Mouse (Mus musculus): ENCODE data around the gene Gm5414. TPM values are rescaled to one million over a fixed set of nuclear protein-coding genes. Genes with fewer than 3 reads are reported as not detected.

Gm5414 gene
- polyA plus RNA-seq (2011; ENCODE audit: insufficient read depth, insufficient read length, low read depth, missing spikeins), result not detected in 2 replicates

DNA sequence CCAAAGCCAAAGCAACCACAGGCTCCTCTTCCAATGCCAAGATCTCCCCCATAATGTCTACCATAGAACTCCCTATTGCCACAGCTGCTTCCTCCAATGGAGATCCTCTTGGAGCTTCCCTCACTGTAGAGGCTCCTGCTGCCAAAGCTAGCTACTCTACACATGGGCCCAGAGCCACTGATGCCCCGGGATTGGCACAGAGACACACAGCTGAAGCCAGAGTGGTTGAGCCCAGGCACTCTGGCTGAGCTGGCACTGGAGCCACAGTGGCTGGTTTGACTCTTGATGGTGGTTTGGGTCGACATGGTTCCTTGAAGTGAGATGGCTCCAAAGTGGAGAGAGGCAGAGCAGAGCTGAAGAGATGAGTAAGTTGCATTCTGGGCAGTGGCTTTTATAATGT is at the start of gene Gm5414:
Gm5414 (minus strand) TSS at position 305 of the 400 bp plus-strand sequence.
- no peak within 1 kb of the TSS for H3K9ac ChIP-seq (ENCODE audit: low read depth, poor library complexity, severe bottlenecking)
- TF ChIP-seq POLR2A (IDR thresholded peaks at IDR 0.05; ENCODE audit: insufficient read depth, low read length) (no peak), CTCF (IDR thresholded peaks at IDR 0.05; ENCODE audit: low read depth, low read length) (no peak), EP300 (IDR thresholded peaks at IDR 0.05; ENCODE audit: insufficient read depth, low read depth, low read length) (no peak)
- no peak within 1 kb of the TSS for H3K27ac ChIP-seq (ENCODE audit: insufficient read depth, low read length)
- no peaks in the 10 kb centered on the region for H3K9me3 ChIP-seq (replicated peaks; ENCODE audit: control insufficient read depth, insufficient read depth, low read length, poor library complexity, severe bottlenecking)
- no peaks in the 10 kb centered on the region for H3K36me3 ChIP-seq (ENCODE audit: control insufficient read depth, insufficient read depth, low read length, poor library complexity, severe bottlenecking)
- H3K4me3 ChIP-seq (ENCODE audit: low read depth, low read length), result no peak within 1 kb of the TSS
- H3K27me3 ChIP-seq (ENCODE audit: control insufficient read depth, insufficient read depth, low read length, poor library complexity, severe bottlenecking), result no peaks in the 10 kb centered on the region
- no peaks in the 10 kb centered on the region for H3K4me1 ChIP-seq (ENCODE audit: control insufficient read depth, insufficient read depth, low read length)

GRCm38 (mm10) chr15:101675978-101676377 is 48.0 kb upstream of the Gm5414 start:
- H3K27me3 ChIP-seq (ENCODE audit: control insufficient read depth, insufficient read depth, low read length, poor library complexity, severe bottlenecking), result no peaks in the 10 kb centered on the region
- H3K4me3 ChIP-seq (ENCODE audit: low read depth, low read length), result no peak overlapping the region
- TF ChIP-seq CTCF (IDR thresholded peaks at IDR 0.05; ENCODE audit: low read depth, low read length), result no peak
- no peak for TF ChIP-seq POLR2A (IDR thresholded peaks at IDR 0.05; ENCODE audit: insufficient read depth, low read length)
- H3K4me1 ChIP-seq (ENCODE audit: control insufficient read depth, insufficient read depth, low read length), result no peaks in the 10 kb centered on the region
- H3K36me3 ChIP-seq (ENCODE audit: control insufficient read depth, insufficient read depth, low read length, poor library complexity, severe bottlenecking), result no peaks in the 10 kb centered on the region
- H3K9me3 ChIP-seq (replicated peaks; ENCODE audit: control insufficient read depth, insufficient read depth, low read length, poor library complexity, severe bottlenecking), result no peaks in the 10 kb centered on the region
- no peak overlapping the region for H3K27ac ChIP-seq (ENCODE audit: insufficient read depth, low read length)
- H3K9ac ChIP-seq (ENCODE audit: low read depth, poor library complexity, severe bottlenecking), result no peak overlapping the region

DNA sequence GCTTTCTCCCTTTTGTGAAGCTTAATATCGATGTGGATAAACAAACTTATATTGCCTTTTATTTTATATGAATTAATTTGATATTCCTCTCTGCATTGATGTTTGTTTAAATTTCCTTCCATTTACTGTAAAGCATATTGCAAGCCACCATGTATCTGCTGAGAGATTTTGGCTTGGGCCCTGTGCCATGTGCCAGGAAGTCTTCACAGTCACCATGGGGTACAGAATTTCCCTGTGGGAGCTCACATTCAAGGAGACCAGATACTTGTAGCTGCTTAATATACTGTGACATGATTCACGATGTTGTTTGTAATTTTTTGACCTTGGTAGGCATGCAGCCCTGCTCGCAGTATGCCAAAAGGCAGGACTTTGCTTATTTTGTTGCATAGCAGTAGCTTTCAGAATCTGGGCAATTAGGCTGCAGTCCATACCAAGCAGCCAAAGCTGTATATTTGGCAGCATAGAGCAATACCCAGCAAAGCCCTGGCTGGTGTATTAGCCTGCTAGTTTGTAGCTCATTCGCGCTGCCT is 24.8 kb upstream of the Gm5414 start:
- Histone ChIP-seq H3K27me3 (ENCODE audit: control insufficient read depth, insufficient read depth, low read length, poor library complexity, severe bottlenecking) (no peaks in the 10 kb centered on the region), H3K4me3 (ENCODE audit: low read depth, low read length) (no peak overlapping the region), H3K27ac (ENCODE audit: insufficient read depth, low read length) (no peak overlapping the region), H3K9ac (ENCODE audit: low read depth, poor library complexity, severe bottlenecking) (no peak overlapping the region), H3K4me1 (ENCODE audit: control insufficient read depth, insufficient read depth, low read length) (no peaks in the 10 kb centered on the region), H3K9me3 (replicated peaks; ENCODE audit: control insufficient read depth, insufficient read depth, low read length, poor library complexity, severe bottlenecking) (no peaks in the 10 kb centered on the region), H3K36me3 (ENCODE audit: control insufficient read depth, insufficient read depth, low read length, poor library complexity, severe bottlenecking) (no peaks in the 10 kb centered on the region)
- TF ChIP-seq EP300 (IDR thresholded peaks at IDR 0.05; ENCODE audit: insufficient read depth, low read depth, low read length) (no peak), POLR2A (IDR thresholded peaks at IDR 0.05; ENCODE audit: insufficient read depth, low read length) (no peak), CTCF (IDR thresholded peaks at IDR 0.05; ENCODE audit: low read depth, low read length) (no peak)

DNA sequence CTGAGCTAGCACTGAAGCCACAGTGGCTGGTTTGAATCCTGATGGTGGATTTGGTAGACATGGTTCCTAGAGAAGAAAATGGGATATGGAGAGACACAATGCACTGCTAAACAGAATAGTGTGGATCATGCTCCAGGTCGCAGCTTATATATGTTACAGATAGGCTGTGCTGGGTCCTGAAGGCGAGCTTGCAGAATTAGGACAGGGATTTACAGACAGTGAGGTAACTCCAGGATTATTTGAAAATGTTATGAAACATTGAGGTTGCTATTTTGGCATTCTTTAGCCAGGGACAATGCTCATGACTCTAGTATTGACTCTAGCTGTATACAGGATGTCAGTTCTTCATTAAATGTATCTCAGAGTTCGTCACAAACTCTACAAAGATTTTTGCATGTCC is 19.3 kb upstream of the Gm5414 start, which contains the start of gene Gm5478:
Gm5478 (minus strand) TSS at position 101 of the 400 bp plus-strand sequence.
- Histone ChIP-seq H3K4me3 (ENCODE audit: low read depth, low read length) (no peak within 1 kb of the TSS), H3K36me3 (ENCODE audit: control insufficient read depth, insufficient read depth, low read length, poor library complexity, severe bottlenecking) (no peaks in the 10 kb centered on the region), H3K27ac (ENCODE audit: insufficient read depth, low read length) (no peak within 1 kb of the TSS), H3K9ac (ENCODE audit: low read depth, poor library complexity, severe bottlenecking) (no peak within 1 kb of the TSS), H3K4me1 (ENCODE audit: control insufficient read depth, insufficient read depth, low read length) (no peaks in the 10 kb centered on the region), H3K9me3 (replicated peaks; ENCODE audit: control insufficient read depth, insufficient read depth, low read length, poor library complexity, severe bottlenecking) (no peaks in the 10 kb centered on the region), H3K27me3 (ENCODE audit: control insufficient read depth, insufficient read depth, low read length, poor library complexity, severe bottlenecking) (no peaks in the 10 kb centered on the region)
- TF ChIP-seq POLR2A (IDR thresholded peaks at IDR 0.05; ENCODE audit: insufficient read depth, low read length) (no peak), EP300 (IDR thresholded peaks at IDR 0.05; ENCODE audit: insufficient read depth, low read depth, low read length) (no peak), CTCF (IDR thresholded peaks at IDR 0.05; ENCODE audit: low read depth, low read length) (no peak)

GRCm38 (mm10) chr15:101599123-101599522 is 28.9 kb downstream of the Gm5414 start:
- no peaks in the 10 kb centered on the region for H3K4me1 ChIP-seq (ENCODE audit: control insufficient read depth, insufficient read depth, low read length)
- no peak overlapping the region for H3K4me3 ChIP-seq (ENCODE audit: low read depth, low read length)
- no peaks in the 10 kb centered on the region for H3K27me3 ChIP-seq (ENCODE audit: control insufficient read depth, insufficient read depth, low read length, poor library complexity, severe bottlenecking)
- no peak overlapping the region for H3K27ac ChIP-seq (ENCODE audit: insufficient read depth, low read length)
- peaks cover 3% of the 10 kb centered on the region; the same call in 1 of the 2 replicates for H3K9me3 ChIP-seq (replicated peaks; ENCODE audit: control insufficient read depth, insufficient read depth, low read length, poor library complexity, severe bottlenecking)
- no peaks in the 10 kb centered on the region for H3K36me3 ChIP-seq (ENCODE audit: control insufficient read depth, insufficient read depth, low read length, poor library complexity, severe bottlenecking)
- H3K9ac ChIP-seq (ENCODE audit: low read depth, poor library complexity, severe bottlenecking), result no peak overlapping the region
- no peak for TF ChIP-seq EP300 (IDR thresholded peaks at IDR 0.05; ENCODE audit: insufficient read depth, low read depth, low read length)
- TF ChIP-seq CTCF (IDR thresholded peaks at IDR 0.05; ENCODE audit: low read depth, low read length), result no peak
- no peak for TF ChIP-seq POLR2A (IDR thresholded peaks at IDR 0.05; ENCODE audit: insufficient read depth, low read length)

DNA sequence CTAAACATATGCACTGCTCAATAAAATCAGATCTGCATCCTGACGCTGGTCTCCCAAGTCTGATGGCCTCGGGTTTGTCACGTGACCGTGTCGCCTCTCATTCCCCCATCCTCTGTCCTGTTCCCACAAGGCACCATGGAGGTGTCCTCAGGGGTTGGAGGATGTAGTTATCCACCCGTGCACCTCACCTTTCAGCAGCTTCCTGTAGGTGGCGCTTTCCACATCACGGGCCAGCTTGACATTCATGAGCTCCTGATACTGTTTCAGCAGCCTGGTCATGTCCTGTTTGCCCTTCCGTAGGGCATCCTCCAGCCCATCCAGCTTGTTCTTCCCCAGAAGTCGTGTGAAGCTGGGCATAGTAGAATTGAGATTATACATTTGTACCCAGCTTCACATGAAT is 39.8 kb downstream of the Gm5414 start:
- no peak for TF ChIP-seq EP300 (IDR thresholded peaks at IDR 0.05; ENCODE audit: insufficient read depth, low read depth, low read length)
- peak; percentile 61 for TF ChIP-seq CTCF (IDR thresholded peaks at IDR 0.05; ENCODE audit: low read depth, low read length)
- no peak for TF ChIP-seq POLR2A (IDR thresholded peaks at IDR 0.05; ENCODE audit: insufficient read depth, low read length)
- Histone ChIP-seq H3K36me3 (ENCODE audit: control insufficient read depth, insufficient read depth, low read length, poor library complexity, severe bottlenecking) (no peaks in the 10 kb centered on the region), H3K27me3 (ENCODE audit: control insufficient read depth, insufficient read depth, low read length, poor library complexity, severe bottlenecking) (no peaks in the 10 kb centered on the region), H3K9me3 (replicated peaks; ENCODE audit: control insufficient read depth, insufficient read depth, low read length, poor library complexity, severe bottlenecking) (no peaks in the 10 kb centered on the region), H3K9ac (ENCODE audit: low read depth, poor library complexity, severe bottlenecking) (no peak overlapping the region), H3K4me1 (ENCODE audit: control insufficient read depth, insufficient read depth, low read length) (no peaks in the 10 kb centered on the region), H3K4me3 (ENCODE audit: low read depth, low read length) (no peak overlapping the region), H3K27ac (ENCODE audit: insufficient read depth, low read length) (no peak overlapping the region)
